Mouse (Mus musculus) cerebellum, postnatal 14 days (tissue): ENCODE measurements around the gene Ankmy2.
A peak's percentile ranks its signal among the peaks of the same experiment; 100 is the strongest.
"Not testable (repeated sequence)": the region's sequence is repeated elsewhere in the genome, so short reads cannot be mapped to it uniquely, and the experiment has no call there.

ENCODE experiments used
- DNase-seq, 2 experiments: peaks; one replicate each; pipeline ENCODE4 v3.0.0; 2021; ENCODE audit warnings: mixed read lengths in 2 of 2

The Ankmy2 gene

DNA sequence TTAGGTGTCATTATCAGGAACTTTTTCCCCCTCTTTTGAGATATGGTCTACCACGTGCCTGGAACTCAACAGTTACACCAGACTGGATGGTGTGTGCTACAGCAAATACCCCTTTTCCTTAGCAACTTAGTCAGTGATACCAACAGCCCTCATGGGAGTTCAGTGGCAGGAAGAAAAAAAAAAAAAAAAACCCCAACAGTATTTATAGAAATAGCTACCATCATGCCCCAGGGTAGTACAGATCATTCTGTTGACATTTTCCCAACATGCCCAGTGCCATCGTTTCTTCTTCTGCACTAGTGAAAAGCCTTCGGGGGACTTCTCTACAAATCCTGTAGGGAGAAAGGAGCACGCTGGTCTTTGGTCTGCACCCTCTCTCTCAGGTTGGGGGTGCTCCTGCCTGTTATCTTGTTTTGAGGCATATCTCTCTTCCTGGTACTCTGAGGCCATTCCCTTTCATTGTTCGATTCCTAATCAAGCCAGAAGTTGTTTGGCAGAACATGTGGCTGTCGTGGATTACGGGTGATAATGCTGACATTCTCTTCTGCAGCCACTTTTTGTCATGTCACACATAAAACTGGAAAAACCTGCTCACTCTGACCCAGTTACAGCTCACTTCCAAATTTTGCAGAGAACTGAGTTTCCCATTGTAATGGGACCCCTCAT lies 7.3 kb downstream of the Ankmy2 start:
- DNase-seq, result no peak

- DNase-seq, result no peak
Measured at GRCm38 (mm10) chr12:36165299-36165698, 8.4 kb downstream of the Ankmy2 start.

DNA sequence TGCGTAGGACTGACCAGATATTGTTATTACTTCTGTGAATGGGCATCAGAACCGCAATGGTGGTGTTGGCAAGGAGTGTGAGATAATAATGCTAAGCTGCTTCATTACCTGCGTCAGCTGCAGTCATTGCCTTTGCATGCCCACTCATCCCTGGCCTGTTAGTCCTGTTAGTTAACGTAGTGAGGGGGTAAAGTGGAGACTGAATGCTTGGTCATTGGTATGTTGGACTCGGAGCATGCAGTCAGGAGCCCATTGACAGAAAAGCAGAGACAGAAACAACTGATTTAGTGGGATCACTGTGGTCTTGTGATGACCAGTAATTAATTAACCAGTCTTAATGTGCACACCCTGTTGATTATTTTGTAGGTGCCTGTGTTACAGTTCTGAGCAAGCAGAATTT lies 20.3 kb downstream of the Ankmy2 start:
- no peak for DNase-seq

GRCm38 (mm10) chr12:36182570-36182969 lies 25.7 kb downstream of the Ankmy2 start:
- DNase-seq, result no peak

DNA sequence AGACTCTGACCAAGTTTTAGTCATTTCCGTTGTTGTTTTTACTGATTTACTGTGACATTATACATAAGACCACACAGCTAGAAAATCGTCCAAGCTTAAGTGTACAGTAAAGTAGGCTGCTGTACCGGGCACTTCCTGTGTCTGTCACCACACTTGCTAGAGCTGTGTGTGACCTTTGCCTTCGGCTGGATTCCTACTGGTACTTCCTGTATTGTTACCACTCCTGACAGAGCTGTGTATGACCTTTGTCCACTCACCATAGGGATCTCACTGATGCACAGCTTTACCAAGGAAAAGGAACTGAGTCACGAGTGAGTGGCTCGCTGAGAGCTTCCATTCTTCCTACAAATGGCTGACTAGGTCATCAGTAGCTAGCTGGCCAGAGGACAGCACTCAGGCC lies 30.2 kb downstream of the Ankmy2 start:
- no peak for DNase-seq

- no peak for DNase-seq
Measured at GRCm38 (mm10) chr12:36189610-36190009, 32.7 kb downstream of the Ankmy2 start.

GRCm38 (mm10) chr12:36190343-36190742 lies 33.4 kb downstream of the Ankmy2 start:
- no peak for DNase-seq

DNA sequence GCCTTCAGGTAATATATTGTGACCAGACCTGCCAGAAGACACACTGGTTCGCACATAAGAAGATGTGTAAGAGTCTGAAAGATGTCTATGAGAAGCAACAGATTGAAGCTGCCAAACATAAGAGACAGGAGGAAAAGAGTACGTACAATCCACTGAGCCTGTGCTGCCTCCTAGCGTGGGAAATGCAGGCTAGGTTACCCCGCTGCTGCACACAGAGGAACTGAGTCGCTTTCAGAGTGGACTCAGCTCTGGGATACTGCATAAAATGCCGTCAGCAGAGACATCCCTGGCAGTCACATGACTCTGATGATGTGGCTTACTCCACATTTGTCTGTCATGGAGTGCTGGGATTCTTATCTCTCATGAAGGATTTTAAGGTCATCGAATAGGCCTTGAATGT lies 38.1 kb downstream of the Ankmy2 start:
- DNase-seq, result no peak

- DNase-seq, result not testable (repeated sequence)
Measured at GRCm38 (mm10) chr12:36205579-36206119, 48.7 kb downstream of the Ankmy2 start.

GRCm38 (mm10) chr12:36207072-36207799 lies 50.3 kb downstream of the Ankmy2 start:
- DNase-seq, result peak; percentile 52 to 61

- no peak for DNase-seq
Measured at GRCm38 (mm10) chr12:36207800-36208148, 50.9 kb downstream of the Ankmy2 start.

GRCm38 (mm10) chr12:36208456-36208855 lies 51.5 kb downstream of the Ankmy2 start:
- DNase-seq, result peak; percentile 14 to 25

- DNase-seq, result peak; percentile 32 to 47
Measured at GRCm38 (mm10) chr12:36210096-36210495, 53.2 kb downstream of the Ankmy2 start.

GRCm38 (mm10) chr12:36214389-36215148 lies 57.7 kb downstream of the Ankmy2 start:
- DNase-seq, result no peak

DNA sequence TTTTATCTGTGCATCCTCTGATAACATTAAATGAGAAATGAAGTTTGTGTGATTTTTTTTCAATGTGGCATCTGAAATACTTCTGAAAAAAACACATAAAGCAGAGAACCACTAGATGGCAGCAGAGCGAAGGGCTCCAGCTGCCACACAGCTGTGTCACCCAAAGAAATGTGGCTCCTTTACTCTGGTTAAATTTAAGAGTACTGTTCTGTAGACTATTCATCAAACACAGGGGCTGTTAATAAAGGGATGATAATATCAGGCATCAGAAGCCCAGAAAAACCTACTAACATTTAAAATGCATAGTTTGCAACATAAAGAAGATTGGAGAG lies 58.2 kb downstream of the Ankmy2 start:
- DNase-seq, result peak; percentile 59 to 61

DNA sequence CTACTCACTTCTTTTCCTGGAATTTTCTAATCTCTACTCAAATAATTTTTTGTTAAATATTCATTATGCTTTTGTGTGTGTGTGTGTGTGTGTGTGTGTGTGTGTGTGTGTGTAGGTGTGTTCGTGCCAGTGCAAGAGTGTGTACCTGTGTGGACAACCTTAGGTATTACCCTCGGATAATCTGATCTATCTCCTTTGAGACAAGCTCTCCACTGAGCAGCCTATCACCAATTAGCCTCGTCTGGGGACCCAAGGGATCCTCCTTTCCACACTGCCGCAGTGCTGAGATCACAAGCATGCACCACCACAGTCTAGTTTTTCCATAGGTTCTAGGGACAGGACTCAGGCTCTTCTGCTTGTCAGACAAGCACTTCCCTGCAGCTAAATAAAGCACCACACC lies 59.3 kb downstream of the Ankmy2 start:
- DNase-seq, result no peak

DNA sequence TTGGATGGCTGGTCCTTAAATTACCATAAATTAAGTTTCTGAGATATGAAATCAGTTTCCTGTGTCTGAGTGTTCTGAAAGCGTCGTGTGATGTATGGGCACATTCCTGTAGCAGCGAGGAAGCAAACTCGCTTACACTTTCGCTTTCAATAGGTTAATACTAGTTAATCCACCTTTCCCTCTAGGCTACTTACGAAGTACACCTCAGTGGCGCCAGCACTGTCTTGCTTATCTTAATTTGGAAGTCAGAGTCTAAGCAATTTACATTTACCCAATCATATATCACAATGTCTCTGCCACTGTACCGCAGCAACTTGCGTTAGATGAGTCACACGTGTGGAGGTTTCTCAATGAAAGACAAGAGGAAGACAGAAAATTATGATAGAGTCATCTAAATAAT lies 60.0 kb downstream of the Ankmy2 start:
- DNase-seq, result no peak

DNA sequence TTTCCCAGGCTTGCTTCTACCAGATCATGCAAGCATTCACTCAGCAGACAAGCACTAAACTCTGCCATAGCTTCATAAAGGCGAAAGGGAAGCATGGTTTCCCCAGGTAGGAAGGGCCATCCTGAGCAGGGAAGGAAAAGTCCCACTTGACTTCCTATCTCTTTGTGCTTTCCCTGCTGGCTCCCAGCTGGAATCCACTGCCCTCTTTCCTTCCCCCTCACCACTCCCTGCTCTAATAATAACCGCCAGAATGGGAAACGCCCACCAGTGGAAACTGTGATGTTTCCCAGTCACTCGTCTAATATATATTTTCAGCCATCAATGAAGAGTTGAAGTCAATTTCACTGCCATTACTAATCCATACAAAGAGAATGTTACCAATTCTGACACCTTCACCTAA lies 67.5 kb downstream of the Ankmy2 start:
- DNase-seq, result no peak

DNA sequence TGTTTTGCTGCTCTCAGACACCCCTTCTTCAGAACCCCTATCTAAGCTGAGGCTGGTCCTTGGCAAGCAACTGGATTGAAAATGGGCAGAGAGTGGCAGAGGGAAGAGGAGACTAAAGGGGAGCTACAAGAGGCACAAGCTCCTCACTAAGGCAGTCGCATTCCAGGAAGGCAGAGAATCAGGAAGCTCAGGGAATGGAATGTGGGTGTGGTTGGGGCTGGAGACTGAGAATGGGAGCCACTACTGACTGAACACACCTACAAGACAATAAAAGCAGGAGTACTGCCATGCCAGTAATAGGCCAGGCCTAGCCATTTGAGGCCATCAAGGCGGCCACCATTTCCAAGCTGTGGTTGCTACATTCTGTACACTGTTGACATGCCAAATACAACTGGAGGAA lies 74.5 kb downstream of the Ankmy2 start:
- DNase-seq, result no peak

GRCm38 (mm10) chr12:36241171-36241570 lies 84.3 kb downstream of the Ankmy2 start:
- no peak for DNase-seq
